Mouse (Mus musculus) testis, adult 2 months (tissue): ENCODE data around the gene Calr4. TPM values are rescaled to one million over a fixed set of nuclear protein-coding genes. Genes with fewer than 3 reads are reported as not detected.

ENCODE experiments used
- H3K27ac ChIP-seq: fragments of 200-500 bp; 2 replicates; pipeline ENCODE4 v1.5.1; 2012; ENCODE audit warnings: low read depth, low read length; ENCODE audit not compliant: control insufficient read depth, insufficient read depth
- H3K27me3 ChIP-seq: fragments of 200-500 bp; 2 replicates; pipeline ENCODE4 v1.6.1; 2012; ENCODE audit warnings: mild to moderate bottlenecking, low read length, moderate library complexity; ENCODE audit not compliant: control insufficient read depth, insufficient read depth
- H3K36me3 ChIP-seq: fragments of 200-500 bp; 2 replicates; pipeline ENCODE4 v1.6.1; 2012; ENCODE audit warnings: mild to moderate bottlenecking, low read length; ENCODE audit not compliant: control insufficient read depth, insufficient read depth
- H3K4me1 ChIP-seq: fragments of 200-500 bp; 2 replicates; pipeline ENCODE4 v1.6.1; 2012; ENCODE audit warnings: low read length; ENCODE audit not compliant: control insufficient read depth, insufficient read depth
- H3K4me3 ChIP-seq: fragments of 200-500 bp; 2 replicates; pipeline ENCODE4 v1.5.1; 2012; ENCODE audit warnings: low read depth, mild to moderate bottlenecking, low read length, moderate library complexity, mixed read lengths; ENCODE audit not compliant: control insufficient read depth
- CTCF ChIP-seq: fragments of 200-500 bp; IDR thresholded peaks from 2 replicates; pipeline ENCODE4 v1.5.1; 2012; ENCODE audit warnings: low read depth, mild to moderate bottlenecking, inconsistent platforms, low read length, moderate library complexity; ENCODE audit not compliant: control insufficient read depth, insufficient read depth, insufficient replicate concordance
- POLR2A ChIP-seq: fragments of 200-500 bp; IDR thresholded peaks from 2 replicates; pipeline ENCODE4 v1.6.1; 2012; ENCODE audit warnings: low read depth, mild to moderate bottlenecking, inconsistent platforms, low read length, moderate library complexity; ENCODE audit not compliant: control insufficient read depth
- polyA plus RNA-seq: library from polyadenylated mRNA; depleted of rRNA; stranded (reverse); fragments of >200 nt; gene quantifications from 2 replicates; pipeline ENCODE4 v1.2.3, GENCODE M21; 2012; rRNA removed

Calr4 gene
- polyA plus RNA-seq, result 1.8 and 2.4 TPM in 2 replicates

DNA sequence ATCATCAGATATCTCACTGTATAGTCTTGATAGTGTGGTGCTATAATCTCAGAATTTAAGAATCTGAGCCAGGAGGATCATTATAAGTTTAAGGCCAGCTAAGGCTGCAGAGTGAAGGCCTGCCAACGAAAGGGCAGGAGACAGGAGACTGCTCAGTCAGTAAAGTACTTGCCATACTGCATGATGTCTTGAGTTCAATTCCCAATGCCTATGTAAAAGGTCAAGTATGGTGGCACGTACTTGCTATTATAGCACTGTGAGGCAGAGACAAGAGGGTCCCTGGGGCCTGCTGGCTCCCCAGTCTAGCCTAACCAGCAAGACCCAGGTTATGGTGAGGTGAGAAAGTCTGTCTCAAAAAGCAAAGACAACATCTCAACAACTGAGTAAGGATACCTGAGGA lies at the start of gene Calr4:
TSS of gene Calr4 (plus strand) at position 301 of the 400 bp plus-strand sequence.
- H3K4me3 ChIP-seq, result no peak within 1 kb of the TSS
- TF ChIP-seq POLR2A (no peak), CTCF (no peak)
- peaks cover 7% of the 10 kb centered on the region for H3K4me1 ChIP-seq
- no peaks in the 10 kb centered on the region for H3K27me3 ChIP-seq
- H3K36me3 ChIP-seq, result no peaks in the 10 kb centered on the region
- H3K27ac ChIP-seq, result peak within 1 kb of the TSS; percentile 63

DNA sequence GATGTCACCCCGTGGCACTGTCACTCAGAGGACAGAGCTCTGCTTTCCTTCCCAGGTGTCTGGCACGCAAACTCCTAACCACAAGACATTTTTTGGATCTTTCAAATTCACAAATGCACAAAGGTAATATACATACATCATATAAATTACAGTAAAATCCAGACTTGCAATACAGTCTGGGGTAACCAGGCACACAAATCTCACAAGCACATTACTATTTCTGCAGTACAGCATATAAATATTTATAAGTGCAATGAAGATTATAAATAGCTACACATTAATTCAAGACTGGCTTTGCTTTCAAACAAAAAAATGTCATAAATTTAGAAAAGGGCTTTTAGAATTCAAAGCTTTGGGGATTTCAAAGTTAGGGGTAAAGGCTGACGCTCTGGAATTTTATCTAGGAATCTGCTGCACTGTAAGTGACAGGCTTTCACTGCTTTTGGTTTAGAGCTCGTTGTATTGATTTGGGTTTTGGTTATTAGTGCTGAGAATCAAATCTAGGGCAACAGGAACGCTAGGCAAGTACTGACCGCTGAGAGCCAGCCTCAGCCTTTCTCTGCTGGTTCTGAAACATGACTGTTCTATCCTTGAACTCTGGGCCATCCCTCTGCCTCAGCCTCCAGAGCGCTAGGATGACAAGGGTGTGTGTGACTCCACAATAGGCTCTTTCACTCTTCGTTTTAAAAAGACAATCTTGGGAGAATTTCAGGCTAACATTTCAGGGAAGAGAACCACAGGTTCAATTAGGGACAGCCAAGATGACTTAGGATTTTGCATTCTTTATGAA lies 48.5 kb upstream of the Calr4 start:
- TF ChIP-seq CTCF (no peak), POLR2A (no peak)
- H3K36me3 ChIP-seq, result no peaks in the 10 kb centered on the region
- H3K27me3 ChIP-seq, result no peaks in the 10 kb centered on the region
- peaks cover 3% of the 10 kb centered on the region; the same call in 1 of the 2 replicates for H3K4me1 ChIP-seq
- no peak overlapping the region for H3K4me3 ChIP-seq
- no peak overlapping the region for H3K27ac ChIP-seq

DNA sequence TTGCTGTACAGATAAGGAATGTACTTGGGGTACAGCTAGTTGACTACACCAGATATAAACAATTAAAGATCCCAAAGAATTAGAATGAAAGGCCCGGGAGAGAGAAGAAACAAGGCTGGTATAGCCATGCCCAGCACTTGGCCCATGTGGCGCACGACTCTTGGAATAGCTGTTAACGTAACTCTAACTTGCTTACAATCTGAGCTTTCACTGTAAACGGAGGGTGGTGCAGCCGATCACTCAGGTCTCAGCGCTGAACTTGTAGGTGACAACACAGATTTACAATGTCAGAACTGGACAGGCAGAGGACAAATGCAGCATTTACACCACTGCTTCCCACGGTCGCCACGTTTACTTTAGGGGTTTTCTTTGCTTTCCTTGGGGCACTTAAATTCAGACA lies 42.7 kb upstream of the Calr4 start:
- Histone ChIP-seq H3K27ac (peak overlapping the region; percentile 80), H3K4me1 (peaks cover 5% of the 10 kb centered on the region), H3K4me3 (no peak overlapping the region), H3K27me3 (no peaks in the 10 kb centered on the region), H3K36me3 (no peaks in the 10 kb centered on the region)
- TF ChIP-seq CTCF (no peak), POLR2A (no peak)

DNA sequence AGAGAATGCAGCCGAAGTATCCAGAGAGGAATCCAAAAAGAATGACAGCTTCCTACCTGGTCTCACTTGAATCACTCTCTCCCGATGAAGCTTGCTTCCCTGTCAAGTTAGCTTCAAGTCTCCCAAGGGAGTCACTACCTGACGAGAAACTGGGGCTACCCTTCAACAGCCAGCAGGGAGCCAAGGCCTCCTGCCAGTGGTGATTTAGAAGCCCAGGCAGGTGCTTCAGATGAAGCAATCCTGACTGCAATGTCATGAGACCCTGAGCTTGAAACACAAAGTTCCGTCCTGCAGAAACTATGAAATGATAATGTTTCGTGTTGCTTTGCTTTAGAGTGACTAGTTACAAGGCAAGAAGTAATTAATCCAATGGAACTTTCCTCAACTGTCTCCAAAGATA lies 40.4 kb upstream of the Calr4 start:
- Histone ChIP-seq H3K27me3 (no peaks in the 10 kb centered on the region), H3K27ac (peak overlapping the region; percentile 64; the same call in 1 of the 2 replicates), H3K36me3 (no peaks in the 10 kb centered on the region), H3K4me1 (peaks cover 7% of the 10 kb centered on the region), H3K4me3 (no peak overlapping the region)
- TF ChIP-seq CTCF (no peak), POLR2A (no peak)

DNA sequence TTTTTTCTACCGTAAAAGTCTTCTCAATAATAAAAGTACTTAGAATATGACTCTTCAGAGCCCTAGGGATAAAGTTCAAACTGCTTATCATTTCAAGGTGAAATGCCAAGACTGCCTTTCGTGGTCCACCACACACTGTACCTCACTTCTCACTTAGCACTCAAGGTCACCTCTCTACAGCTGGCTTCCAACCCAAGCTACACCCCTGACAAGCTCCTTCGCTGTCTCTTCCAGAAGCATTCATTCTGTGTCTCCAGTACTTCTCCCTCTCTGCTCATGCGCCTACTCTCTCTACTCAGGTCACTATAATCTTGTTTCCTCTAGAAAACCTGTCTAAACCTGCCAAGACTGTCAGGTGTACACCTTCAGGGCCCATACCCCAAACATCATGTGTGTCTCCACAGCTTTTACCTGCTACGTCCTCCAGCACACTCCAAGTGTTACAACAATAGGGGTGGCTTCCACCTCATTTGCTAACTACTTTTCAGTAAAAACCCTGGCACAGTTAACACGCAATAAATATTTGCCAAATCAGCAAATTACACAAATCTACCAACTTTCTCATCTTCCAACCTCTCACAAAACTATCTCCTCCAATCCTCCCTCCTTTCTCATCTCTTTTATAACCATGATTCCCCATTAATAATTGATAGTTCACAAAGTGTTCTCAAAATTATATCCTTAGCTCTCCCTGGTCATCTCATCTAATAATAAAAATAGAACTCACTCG lies 38.2 kb upstream of the Calr4 start:
- TF ChIP-seq CTCF, result no peak
- TF ChIP-seq POLR2A, result no peak
- Histone ChIP-seq H3K4me1 (peaks cover 4% of the 10 kb centered on the region), H3K36me3 (no peaks in the 10 kb centered on the region), H3K4me3 (no peak overlapping the region), H3K27me3 (no peaks in the 10 kb centered on the region), H3K27ac (peak overlapping the region; percentile 69)

DNA sequence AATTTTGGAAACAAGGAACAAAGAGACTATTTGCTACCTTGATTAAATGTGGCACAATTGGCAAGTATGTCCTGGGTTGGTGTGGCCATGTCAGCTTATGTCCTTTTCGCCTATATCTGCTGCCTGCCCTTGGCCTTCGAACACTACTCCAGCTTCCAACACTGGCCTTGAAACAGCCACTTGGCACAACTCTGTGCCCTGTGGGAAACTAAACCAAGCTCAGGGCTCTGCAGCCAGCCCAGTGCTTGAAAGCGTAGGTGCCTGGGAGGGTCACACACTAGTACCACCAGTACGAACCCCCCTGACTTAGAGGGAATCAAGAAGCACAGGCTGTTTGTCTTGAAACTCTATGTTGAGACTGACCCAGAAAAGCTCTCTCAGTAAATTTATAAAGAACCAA lies 35.2 kb upstream of the Calr4 start:
- Histone ChIP-seq H3K27me3 (no peaks in the 10 kb centered on the region), H3K36me3 (no peaks in the 10 kb centered on the region), H3K4me1 (peaks cover 2% of the 10 kb centered on the region; the same call in 1 of the 2 replicates), H3K4me3 (no peak overlapping the region), H3K27ac (peak overlapping the region; percentile 40)
- TF ChIP-seq CTCF (no peak), POLR2A (peak; percentile 24; the same call in 1 of the 2 replicates)
